In genomic region chr11:32908723-32909411, GRCm38 (mm10) we compare ENCODE assay signal across 14 mouse cellular contexts.
"Had no signal": no experiment of that assay in that cellular context is flagged by ENCODE, and none has a peak within 500 bp of the region (broad histone marks: within the 10 kb centered on the region; RNA-seq: fewer than 3 reads in every experiment).

No protein-coding gene starts in this region.

- H3K36me3 ChIP-seq: liver, embryonic 15.5 days had no signal

- ATAC-seq: intestine, embryonic 16.5 days; lung, postnatal 0 days; midbrain, embryonic 16.5 days had no signal

- H3K9ac ChIP-seq: liver, embryonic 15.5 days had no signal

- H3K4me1 ChIP-seq: liver, embryonic 15.5 days had no signal

- H3K9me3 ChIP-seq: liver, embryonic 15.5 days had no signal

- H3K4me3 ChIP-seq: liver, embryonic 15.5 days had no signal

- H3K4me2 ChIP-seq: liver, embryonic 11.5 days; liver, embryonic 15.5 days had no signal

- H3K27me3 ChIP-seq: liver, embryonic 15.5 days had no signal

- DNase-seq: kidney, adult 2 months; kidney, postnatal 25 days; layer of hippocampus, adult 9-11 months; layer of hippocampus, postnatal 36 days; lung, adult 2 months; lung, postnatal 36 days; thymus, adult 2 months; thymus, postnatal 25 days had no signal

- H3K27ac ChIP-seq: liver, embryonic 15.5 days; stomach, postnatal 0 days had no signal
